Mouse (Mus musculus): ENCODE measurements around the gene Ano1.

Gene Ano1

DNA sequence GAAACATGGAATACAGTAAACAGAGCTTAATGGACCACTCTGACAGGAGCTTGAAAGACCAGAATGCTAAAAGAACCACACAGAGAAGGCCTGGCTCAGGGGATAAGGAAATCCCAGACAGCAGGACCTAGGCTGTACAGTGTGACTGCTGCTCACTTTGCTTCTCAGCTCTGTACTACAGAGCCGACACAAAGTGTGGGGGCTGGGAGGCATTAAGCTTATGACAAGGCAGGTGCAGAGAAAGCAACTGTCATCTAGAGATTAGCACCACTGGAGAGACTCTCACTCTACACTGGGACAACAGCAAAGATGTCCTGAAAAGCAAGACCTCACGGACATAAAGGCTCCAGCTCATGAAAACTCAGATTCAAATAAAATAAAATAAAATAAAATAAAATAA is 212.6 kb downstream of the Ano1 start:
- DNase-seq (ENCODE audit: low read depth, low spot score), result no peak

Measured in R1 (cell line).